Mouse (Mus musculus): Measurements from ENCODE around the gene Ppp1r9b.

The Ppp1r9b gene

GRCm38 (mm10) chr11:94978178-94978915 lies 12.5 kb upstream of the Ppp1r9b start:
- in situ Hi-C loops (cut with MboI) = no loop called here

GRCm38 (mm10) chr11:94978947-94979346 lies 11.9 kb upstream of the Ppp1r9b start:
- in situ Hi-C loops (cut with MboI) = no loop called here

GRCm38 (mm10) chr11:94979462-94980179 lies 11.2 kb upstream of the Ppp1r9b start:
- in situ Hi-C loops (cut with MboI) = no loop called here

- in situ Hi-C loops (cut with MboI) = no loop called here
These were observed 5.7 kb upstream of the Ppp1r9b start for GRCm38 (mm10) chr11:94985140-94985539.

GRCm38 (mm10) chr11:94985822-94986221 lies 5.0 kb upstream of the Ppp1r9b start:
- in situ Hi-C loops (cut with MboI) = no loop called here

GRCm38 (mm10) chr11:94986435-94986834 lies 4.4 kb upstream of the Ppp1r9b start:
- in situ Hi-C loops (cut with MboI) = no loop called here

- in situ Hi-C loops (cut with MboI) = no loop called here
These were observed 3.5 kb upstream of the Ppp1r9b start for GRCm38 (mm10) chr11:94987341-94987740.

GRCm38 (mm10) chr11:94987851-94988250 lies 3.0 kb upstream of the Ppp1r9b start:
- in situ Hi-C loops (cut with MboI) = no loop called here

GRCm38 (mm10) chr11:94988780-94989561 lies 1.9 kb upstream of the Ppp1r9b start:
- in situ Hi-C loops (cut with MboI) = no loop called here

- in situ Hi-C loops (cut with MboI) = no loop called here
These were observed 1.2 kb upstream of the Ppp1r9b start for GRCm38 (mm10) chr11:94989562-94990017.

GRCm38 (mm10) chr11:94990102-94990748 lies 610 bp upstream of the Ppp1r9b start:
- in situ Hi-C loops (cut with MboI) = no loop called here

- in situ Hi-C loops (cut with MboI) = no loop called here
These were observed 1.0 kb downstream of the Ppp1r9b start for GRCm38 (mm10) chr11:94991641-94992479.

GRCm38 (mm10) chr11:94992480-94992753 lies 1.6 kb downstream of the Ppp1r9b start:
- in situ Hi-C loops (cut with MboI) = no loop called here

GRCm38 (mm10) chr11:94992754-94993606 lies 2.1 kb downstream of the Ppp1r9b start:
- in situ Hi-C loops (cut with MboI) = no loop called here

GRCm38 (mm10) chr11:94994208-94994814 lies 3.5 kb downstream of the Ppp1r9b start:
- in situ Hi-C loops (cut with MboI) = no loop called here

GRCm38 (mm10) chr11:94994947-94995772 lies 4.3 kb downstream of the Ppp1r9b start:
- in situ Hi-C loops (cut with MboI) = no loop called here

- in situ Hi-C loops (cut with MboI) = no loop called here
These were observed 5.3 kb downstream of the Ppp1r9b start for GRCm38 (mm10) chr11:94996101-94996500.

GRCm38 (mm10) chr11:94996984-94997383 lies 6.1 kb downstream of the Ppp1r9b start:
- in situ Hi-C loops (cut with MboI) = no loop called here

GRCm38 (mm10) chr11:94997596-94997995 lies 6.8 kb downstream of the Ppp1r9b start:
- in situ Hi-C loops (cut with MboI) = no loop called here

Measured in mature B cell (primary cell).